Mouse (Mus musculus) CD4-positive, CD25-positive, alpha-beta regulatory T cell, adult 9 weeks (primary cell): ENCODE measurements around the gene Cwc27. TPM values are rescaled to one million over a fixed set of nuclear protein-coding genes. Genes with fewer than 3 reads are reported as not detected.

Experiments used
- polyA plus RNA-seq: library from polyadenylated mRNA; unstranded; fragments of 100-300 nt; shearing (Covaris generic); gene quantifications from one replicate; pipeline ENCODE4 v1.2.1, GENCODE M21; 2017

The Cwc27 gene
- polyA plus RNA-seq = 38.8 TPM

GRCm38 (mm10) chr13:104816635-104817571 lies at the start of gene Cwc27:
Gene Cwc27 (minus strand): TSS chr13:104817142.

DNA sequence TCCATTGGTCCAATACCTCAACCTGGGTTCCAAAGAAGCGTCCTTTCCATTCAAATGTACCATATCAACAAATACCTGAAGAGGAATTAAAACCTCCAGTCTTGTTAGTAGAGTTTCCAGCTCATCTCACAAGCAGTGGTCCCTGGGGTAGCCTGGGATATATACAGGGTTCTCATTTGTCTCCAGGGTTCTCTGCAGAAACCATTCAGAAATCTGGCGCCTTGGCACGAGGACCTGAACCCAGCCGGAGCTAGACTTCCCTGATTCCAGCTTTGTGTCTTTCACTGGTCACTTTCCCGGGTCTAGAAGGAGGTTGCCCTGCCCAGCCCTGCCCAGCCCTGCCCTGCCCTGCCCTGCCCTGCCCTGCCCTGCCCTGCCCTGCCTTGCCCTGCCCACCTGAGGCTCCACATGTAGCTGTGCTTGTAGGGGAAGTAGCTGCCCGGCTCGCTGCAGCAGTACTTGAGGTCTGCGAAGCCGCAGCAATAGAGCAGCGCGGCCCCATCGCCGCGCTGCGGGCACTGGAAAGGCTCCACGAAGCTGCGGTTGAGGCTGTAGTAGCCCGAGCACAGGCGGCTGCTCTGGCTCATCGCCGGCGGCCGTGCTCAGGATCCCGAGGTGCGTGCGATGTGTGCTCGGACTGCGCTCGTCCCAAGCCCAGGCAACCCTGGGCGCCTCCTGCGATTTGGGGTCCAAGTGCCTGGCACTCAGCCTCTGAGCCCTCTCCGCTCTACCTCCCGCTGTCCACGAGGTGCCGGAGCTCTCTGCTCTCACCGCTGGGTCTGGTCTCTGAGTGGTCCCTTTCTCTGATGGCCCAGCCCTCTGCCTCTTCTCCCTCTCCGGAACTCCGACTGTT lies 46.4 kb upstream of the Cwc27 start, which contains the start of gene Shisal2b:
Gene Shisal2b, minus strand, starts transcription at position 767 of the 853 bp plus-strand sequence.

GRCm38 (mm10) chr13:104792184-104792583 lies 24.8 kb downstream of the Cwc27 start, which contains the start of gene Srek1ip1:
Gene Srek1ip1 (plus strand): TSS chr13:104792484.

Other genes with a start within 250 kb of the Cwc27 start
- gene Srek1ip1, start 24.7 kb downstream of the Cwc27 start, polyA plus RNA-seq = 19.3 TPM
- 0.57 TPM for gene Shisal2b, start 46.8 kb upstream of the Cwc27 start, polyA plus RNA-seq
- gene Rgs7bp, start 237.8 kb upstream of the Cwc27 start, polyA plus RNA-seq = not detected